Mouse (Mus musculus) thymus, postnatal 36 days (tissue): Measurements from ENCODE around the gene 1700016H13Rik.

Experiments
- DNase-seq, 2 experiments: peaks; one replicate each; pipeline ENCODE4 v3.0.0; 2022; ENCODE audit warnings: mixed read lengths in 2 of 2

Gene 1700016H13Rik

DNA sequence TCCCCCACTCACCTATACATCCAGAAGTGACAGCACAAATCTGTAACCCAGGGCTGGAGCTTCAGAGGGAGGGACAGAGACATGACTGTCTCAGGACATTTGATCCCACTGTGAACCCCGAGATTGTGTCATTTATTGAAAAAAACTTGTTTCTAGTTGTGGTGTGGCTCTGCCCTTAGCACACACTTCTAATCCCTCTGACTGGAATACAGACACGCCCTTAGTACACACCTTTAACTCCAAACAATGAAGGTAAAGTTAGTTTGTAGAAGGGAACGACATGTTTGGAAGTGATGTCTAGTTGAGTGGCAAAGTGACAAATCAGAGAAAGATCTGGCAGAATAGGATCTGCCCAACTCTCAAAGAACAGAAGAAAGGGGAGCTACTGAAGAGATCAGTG lies 16.0 kb upstream of the 1700016H13Rik start:
- no peak for DNase-seq

DNA sequence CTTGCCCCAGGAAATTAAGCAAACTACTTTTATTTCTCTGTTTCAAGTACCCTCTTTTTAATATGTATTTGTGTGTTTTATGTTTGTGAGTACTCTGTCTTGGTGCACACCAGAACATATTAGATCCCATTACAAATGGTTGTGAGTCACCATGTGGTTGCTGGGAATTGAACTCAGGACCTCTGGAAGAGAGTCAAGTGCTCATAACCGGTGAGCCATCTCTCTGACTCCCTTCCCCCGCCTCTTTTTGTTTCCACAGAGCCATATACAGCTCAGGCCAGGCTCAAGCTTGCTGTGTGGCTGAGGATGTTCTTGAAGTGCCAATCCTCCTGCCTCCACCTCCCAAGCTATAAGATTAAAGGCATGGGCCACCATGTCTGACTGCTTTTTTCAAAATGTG lies 10.1 kb upstream of the 1700016H13Rik start:
- no peak for DNase-seq

DNA sequence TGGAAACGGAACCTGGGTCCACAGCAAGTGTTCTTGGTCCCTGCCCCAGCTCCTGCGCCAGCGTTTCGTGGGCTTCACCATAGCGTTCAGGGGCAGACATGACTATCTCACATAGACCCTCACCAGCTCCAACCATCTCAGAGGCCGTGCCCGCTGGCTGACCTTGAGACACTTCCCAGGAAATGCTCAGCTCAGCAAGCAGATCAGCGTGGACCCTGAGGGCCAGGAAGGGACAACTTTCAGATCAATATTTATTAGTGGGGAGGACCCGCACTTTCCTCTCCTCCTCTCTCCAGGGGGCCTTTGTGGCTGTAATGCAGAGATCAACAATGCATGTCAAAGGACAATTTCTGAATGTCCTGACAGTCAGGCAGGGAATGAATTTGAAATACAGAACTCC lies 9.1 kb upstream of the 1700016H13Rik start:
- no peak for DNase-seq

DNA sequence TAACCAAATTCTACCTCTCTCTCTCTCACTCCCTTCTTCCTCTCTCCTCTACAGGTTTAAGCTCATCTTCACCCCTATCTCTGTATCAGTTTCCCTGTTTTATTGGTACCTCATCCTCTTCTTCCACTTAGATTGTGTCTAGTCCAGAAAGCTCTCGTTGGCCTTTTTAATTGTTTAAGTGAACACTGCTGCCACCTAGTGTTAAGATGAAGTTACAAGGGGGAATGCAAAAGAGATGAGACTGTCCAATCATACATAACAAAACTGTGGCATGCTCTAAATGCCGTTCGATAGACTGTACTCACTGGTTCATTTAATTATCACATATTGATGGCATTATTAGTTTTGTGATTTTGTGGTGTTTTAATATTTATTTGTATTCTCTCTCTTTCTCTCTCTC lies 3.8 kb upstream of the 1700016H13Rik start:
- no peak for DNase-seq

DNA sequence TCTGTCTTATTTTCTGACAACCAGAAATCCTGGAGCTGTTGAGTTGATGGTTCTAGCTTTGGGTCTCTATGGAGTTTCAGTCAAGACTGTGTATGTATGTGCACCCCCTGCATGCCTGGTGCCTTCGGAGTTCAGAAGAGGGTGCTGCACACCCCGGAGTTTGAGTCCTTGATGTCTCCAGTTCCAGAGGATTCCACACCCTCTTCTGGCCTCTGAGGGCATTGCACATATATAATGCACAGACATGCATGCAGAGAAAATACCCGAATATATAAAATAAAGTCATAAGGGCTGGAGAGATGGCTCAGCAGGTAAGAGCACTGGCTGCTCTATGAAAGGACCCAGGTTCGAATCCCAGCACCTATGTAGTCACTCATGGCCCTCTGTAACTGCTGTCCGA lies 3.1 kb upstream of the 1700016H13Rik start:
- no peak for DNase-seq

DNA sequence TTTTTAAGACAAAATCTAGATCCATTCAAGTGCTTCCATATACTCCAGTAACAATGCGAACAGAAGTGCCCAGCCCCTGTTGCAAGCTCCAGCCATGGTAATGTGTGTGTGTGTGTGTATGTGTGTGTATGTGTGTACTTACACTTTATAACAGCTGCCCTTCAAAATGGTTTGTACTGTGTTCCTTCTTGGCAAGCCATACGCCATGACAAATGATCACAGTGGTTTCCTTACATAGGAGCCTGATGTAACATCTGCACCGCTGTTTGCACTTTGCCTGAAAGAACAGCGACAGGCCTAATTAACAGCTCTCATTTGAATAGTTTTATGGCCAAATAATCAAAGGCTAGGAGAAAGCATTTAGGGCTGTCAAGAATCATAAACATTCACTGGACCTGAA lies 1.0 kb downstream of the 1700016H13Rik start:
- DNase-seq: no peak

DNA sequence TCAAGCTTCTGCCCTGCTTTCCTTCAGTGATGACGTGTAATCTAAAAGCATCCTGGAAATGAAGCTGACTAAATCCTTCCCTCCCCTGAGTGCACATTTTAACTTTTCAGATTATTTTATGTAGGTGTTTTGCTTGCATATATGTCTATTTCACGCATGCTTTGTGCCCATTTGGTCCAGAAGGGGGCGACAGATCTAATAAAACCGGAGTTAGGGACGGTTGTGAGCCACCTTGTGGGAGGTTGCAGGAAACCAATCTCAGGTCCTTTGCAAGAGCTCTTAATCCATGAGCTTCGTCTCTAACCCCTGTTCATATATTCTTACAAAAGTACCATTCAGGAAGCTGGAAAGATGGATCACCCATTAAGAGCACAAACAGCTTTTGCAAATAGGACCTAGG lies 1.6 kb downstream of the 1700016H13Rik start:
- DNase-seq: peak; percentile 38 to 44

DNA sequence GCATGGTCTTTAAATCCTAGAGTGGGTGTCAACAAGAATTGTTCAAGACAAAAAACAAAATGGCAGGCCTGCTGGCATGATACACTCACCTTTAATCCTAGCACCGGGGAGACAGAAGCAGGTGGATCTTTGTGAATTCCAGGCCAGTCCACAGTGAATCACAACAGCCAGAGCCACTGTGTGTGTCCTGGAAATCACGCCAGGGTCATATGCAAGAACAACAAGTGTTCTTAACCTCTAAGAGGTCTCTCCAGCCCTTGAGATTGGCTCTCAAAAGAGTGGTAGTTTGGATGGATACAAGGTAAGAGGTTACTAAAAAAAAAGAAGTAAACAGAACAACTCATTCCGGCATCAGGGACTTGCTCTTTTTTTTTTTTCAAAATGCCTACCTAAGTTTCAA lies 8.5 kb downstream of the 1700016H13Rik start:
- no peak for DNase-seq

DNA sequence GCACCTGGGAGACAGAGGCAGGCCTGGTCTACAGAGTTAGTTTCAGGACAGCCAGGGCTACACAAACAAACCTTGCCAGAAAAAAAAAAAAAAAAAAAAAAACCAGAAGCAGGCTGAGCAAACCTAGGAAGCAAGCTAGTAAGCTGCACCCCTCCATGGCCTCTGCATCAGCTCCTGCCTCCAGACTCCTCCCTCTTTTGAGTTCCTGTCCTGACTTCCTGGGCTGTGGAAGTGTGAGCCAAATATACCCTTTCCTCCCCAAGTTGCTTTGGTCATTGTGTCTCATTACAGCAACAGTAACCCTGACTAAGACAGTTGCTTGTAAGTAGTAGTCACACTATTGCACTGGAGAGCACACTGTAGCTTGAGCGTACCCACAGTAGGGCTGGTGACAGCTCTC lies 11.6 kb downstream of the 1700016H13Rik start:
- DNase-seq: no peak

DNA sequence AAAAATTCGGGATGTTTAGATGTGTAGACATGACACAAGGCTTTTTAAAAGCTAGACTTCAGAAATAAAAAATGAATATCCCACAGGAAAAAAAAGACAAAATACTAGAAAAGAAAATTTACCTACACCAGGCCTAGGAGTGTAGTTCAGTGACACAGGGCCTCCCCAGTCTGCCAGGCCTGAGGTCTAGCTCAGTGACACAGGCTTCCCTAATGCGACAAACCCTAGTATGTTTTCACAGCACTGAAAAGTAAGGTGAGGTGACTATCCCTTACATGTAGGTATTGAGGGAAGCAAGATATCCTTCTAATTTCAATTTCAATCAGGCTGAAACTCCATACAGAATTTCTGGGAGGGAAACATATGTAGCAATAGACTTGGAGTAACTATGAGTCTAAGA lies 18.6 kb downstream of the 1700016H13Rik start:
- DNase-seq: no peak

DNA sequence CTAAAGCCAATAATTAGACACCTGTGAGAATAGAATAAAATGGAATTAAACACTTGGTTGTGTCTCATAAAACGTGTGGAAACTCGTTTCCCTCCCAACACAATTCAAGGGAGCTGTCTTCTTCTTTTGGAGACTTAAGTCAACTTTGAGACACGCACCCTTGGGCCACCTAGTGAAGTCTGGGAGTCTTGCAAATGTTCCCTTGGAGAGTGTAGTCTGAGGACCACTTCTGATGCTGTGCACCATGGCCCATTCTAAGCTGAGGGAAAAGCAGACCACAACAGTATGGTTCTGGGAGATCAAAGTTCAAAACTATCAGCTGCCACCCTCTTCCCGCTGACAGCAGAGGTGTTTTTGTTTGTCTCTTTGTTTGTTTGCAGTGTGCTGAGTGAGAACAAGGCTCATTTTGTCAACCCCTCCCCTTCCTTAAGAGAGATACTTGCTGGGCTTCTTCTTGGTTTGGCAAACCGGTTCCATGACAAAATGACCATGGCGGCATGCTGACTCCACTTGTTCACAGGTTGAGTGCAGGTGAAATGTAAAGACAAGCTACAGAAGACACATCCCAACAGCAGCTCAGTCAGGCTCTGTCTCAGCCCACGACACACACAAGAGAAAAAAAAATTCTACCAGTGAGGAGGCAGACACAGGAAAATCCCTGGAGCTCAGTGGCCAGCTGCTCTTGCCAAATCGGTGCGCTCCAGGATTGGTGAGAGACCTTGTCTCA lies 25.8 kb downstream of the 1700016H13Rik start:
- DNase-seq: no peak

DNA sequence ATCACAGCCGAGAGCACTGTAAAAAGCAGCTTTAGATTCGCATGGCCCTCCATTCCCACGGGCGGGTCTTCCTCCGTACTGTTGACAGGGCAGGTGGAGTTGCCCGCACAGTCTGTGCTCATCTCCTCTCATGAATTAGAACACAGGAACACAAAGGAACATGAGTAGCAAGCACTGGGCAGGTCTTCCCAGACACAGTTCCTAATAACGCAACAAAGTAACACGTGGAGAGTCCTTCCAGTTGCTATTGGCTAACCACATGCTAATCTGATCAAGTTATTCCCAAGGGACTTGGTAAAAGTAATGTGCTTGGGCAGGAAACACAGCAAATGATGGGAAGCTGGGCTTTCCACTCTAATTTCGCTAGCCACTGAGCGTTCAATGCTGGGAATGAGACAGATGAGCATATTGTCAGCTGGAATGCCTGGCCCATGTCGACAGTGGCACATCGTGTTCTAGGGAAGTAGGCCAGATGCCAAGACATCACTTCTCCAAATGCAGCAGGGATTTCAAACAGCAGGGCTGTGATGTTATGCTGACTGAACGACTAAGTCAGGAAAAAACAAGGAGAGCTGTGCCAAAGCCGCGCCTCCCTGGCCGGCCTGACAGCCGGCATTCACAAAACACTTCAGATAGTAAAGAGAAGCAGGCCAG lies 26.6 kb downstream of the 1700016H13Rik start, which contains the start of gene Slc10a6:
Gene Slc10a6 (minus strand): TSS at position 293 of the 654 bp plus-strand sequence.
- DNase-seq: no peak

DNA sequence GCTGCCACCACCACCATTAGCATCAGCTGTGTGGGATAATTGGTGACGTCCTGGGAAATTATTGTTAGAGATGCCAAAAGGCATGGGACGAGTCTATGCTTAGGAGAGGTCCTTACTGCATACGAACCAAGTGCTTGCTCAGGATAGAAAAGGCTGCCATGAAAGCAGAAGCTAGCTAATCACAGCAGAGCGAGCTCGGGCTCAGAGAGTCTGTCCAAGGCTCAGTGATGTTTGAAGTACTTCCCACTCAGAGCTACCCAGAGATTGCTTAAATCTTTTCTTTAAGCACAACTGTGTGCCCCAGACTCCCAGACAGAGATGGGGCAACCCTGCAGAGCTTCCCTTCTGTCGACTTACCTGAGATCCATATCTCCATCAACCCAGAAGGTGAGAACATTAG lies 27.3 kb downstream of the 1700016H13Rik start:
- DNase-seq: no peak

DNA sequence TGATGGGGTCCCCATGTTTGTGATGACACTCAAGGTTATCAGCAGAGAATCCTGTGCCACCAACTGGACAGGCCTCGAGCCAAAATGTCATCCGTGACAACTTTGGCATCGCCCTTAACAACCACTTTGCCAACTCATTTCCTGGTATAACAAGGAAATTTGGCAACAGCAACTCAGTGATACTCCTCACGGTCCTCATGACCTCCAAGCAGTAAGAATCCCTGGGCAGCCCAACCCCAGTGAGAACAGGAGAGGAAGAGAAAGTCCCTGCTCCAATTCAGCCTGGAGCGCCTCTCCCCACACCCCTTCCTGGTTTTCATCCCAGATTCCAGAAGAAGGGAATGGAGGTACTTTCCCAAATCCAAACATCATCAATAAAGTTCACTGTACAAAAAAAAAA lies 31.0 kb downstream of the 1700016H13Rik start:
- no peak for DNase-seq

DNA sequence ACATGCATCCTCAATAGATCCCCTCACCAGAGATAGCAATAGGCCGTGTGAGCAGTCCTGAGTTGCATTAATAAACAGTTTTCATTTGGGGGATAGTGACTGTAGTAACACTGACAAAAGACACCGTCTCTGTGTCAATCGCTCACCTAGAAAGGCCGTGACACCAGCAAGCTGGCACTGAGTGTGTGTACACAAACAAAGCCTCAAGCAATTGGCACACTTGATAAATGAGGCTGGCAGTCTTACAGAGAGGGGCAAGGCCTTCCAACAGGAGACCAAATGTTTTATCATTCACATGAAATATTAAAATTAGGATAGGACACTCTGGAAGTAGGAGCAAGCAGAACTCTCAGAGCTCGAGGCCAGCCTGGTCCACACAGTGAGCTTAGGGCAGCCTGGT lies 33.5 kb downstream of the 1700016H13Rik start:
- DNase-seq: no peak

DNA sequence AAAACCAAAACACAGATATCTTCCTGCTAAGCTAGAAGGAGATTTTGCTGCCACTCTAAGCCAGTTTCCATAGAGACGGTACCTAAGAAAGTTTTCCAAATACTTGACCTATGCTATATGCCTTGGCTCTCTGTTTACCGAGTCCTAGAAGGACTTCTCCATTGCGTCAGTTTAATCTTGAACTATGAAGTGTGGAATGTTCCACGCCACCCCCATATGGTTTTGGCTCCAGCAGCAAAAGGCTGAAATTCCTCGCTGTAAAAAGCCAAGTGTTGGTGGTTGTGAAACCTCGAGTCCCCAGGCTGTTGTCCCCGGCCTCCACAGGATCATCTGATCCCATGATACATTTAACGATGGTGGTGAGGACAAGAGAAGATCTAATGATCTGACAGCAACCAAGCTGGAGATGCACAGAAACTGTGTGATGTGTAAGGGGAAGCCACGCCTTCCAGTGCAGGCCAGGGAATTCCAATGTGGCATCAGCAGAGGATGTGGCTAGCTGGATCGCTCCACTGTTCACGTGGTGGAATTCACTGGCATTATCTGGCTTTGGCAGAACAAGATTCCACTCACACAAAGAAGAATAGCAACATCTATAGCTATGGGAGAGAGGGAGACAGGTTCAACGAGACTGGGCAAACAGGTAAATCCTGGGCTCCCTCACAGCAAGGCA lies 35.4 kb downstream of the 1700016H13Rik start:
- DNase-seq: no peak

DNA sequence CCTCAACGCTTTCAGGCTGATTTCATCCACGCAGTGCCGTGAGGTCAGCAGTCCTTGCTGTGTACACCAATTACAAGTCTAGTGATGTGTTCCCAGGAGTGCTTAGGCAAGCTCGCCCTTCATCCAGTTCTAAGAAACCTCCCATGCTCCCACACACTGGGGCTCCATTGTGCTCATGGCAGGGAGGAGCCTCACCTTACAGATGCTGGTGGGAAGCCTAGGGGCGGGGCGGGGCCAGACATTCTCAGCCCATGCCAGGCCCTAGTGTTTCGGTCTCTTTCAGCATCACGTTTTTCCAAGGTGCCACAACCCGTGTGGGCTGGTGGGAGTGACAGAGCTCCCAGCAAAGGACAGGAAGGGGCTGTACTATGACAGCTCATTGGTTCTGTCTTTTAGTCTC lies 38.6 kb downstream of the 1700016H13Rik start:
- DNase-seq: no peak

DNA sequence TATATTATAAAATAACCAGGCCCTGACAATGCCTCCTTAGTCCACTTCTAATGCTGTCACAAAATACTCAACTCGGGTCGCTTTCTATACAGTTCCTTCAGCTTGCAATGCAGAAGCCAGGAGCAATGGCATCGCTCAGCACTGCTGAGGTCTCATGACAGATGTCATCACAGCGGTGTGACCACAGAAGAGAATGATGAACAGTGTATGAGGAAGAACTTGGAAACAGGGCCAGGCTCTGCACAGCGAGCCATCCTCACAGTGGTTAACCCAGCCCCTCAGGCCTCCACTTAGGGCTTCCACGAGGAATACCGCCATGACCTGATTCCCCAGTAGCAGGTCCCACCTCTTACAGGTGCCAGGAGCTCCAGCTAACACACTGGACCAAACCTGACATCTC lies 41.5 kb downstream of the 1700016H13Rik start:
- no peak for DNase-seq

DNA sequence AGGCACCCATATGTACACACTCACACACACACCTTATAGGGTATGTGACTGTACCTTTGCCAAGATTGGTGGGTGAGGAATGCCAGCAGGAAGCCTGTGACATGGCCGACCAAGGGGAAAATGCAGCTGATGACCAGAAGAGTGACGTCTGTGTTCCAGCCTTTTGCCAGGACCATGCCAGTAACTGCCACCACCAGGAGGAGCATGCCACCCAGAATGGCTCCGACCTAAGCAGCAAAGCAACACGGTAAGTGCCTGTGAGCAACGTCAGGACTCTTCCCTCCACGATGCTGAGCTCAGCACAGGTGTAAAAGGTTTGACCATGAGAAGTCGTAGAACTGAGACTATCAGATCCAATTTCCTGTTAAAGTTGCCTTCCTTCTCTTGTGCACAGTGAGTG lies 43.5 kb downstream of the 1700016H13Rik start:
- no peak for DNase-seq

DNA sequence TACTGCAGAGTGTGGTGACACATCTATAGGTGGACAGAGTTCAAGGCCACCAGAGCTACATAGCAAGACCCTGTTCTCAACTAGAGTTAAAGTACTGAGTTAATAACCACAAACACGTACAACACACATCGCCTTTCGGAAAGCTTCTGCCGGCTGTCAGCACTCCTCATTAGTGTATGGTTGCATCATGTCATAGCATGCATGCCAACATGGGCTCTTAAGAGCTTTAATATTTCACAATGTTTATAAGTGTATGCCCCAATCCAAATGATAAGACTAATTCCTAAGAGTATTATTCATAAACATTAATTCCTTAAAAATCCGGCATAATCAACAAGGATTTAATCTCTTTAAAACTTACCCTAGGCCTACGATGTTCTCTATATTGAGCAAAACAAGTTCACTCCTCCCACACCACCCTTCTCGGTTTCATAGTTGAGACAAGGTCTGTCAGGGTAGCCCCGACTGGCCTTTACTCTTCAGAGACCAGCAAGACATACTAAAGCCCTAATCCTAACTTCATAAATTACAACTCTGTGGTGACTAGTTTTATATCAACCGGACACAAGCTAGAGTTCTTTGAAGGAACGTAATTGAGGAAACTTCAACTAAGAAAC lies 44.8 kb downstream of the 1700016H13Rik start:
- no peak for DNase-seq

DNA sequence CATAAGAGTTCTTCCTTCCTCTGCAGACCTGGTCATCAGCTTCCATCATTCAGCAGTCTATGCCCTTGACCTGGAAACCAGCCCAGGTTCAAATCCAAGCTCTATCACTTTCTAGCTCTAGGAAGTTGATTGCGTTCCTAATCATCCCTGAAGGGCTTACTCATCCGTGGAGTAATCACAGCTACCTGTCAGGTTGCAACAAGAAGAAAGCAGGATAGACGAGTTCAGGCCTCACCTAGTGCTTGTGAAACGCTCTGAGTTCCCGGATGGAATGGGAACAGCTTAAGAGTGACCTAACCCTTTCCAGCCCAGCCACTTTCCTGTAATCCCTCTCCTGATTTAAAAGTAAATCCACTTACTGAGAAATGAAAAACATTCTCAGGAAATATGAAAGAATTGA lies 45.7 kb downstream of the 1700016H13Rik start:
- no peak for DNase-seq

DNA sequence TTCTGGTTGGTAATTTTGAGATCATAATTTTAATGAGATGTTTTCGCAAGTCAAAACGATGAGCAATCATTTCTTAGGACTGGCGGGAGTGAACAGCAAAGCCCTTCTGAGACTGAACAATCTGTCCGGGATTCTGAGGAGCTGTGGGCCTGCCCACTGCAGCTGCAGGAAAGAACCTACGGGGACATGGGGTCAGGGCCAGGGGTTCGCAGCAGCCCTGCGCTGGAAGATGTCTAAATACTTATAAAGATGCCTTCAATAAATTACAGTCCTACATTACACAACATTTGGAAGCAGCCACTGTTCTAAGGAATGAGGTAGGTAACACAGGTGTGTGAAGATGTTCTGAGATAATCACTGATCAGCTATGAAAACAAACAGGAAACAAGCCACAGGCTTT lies 50.1 kb downstream of the 1700016H13Rik start:
- no peak for DNase-seq

DNA sequence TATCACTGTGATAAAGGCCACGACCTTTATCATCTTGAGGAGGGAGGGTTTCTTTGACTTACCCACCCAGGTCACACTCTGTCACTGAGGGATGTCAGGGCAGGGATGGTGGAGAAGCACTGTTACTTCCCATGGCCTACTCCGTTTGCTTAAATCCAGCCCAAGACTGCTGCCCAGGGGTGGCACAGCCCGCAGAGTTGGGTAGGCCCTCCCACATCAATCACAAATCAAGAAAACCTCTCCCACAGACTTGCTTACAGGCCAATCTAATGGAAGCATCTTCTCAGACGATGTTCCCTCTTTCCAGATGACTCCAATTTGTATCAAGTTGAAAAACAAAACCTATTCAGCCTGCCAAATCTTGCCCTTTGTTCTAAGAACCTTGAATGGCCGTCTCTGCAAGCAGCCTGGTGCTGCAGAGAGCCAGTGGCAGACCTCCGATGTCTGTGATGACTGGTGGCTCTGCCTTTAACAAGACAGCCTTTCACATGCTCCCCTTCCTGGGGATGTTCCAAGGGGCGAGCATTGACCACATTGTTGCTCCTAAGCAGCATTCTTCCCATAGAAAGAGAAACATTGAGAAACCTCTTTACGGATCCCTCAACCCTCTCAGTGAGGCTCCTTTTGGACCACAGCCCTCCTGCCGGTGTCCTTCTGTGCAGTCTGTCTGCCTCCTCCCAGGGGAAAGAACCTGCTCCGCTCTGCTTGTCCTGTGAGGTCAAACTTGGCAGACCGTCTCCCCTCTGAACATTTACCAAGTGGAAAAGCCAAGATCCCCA lies 52.5 kb downstream of the 1700016H13Rik start:
- no peak for DNase-seq
